Mouse (Mus musculus) c-Kit-negative CD71-positive TER-119-positive erythroid progenitor cells, embryonic 14.5 days (primary cell): Measurements from ENCODE around the gene Bahcc1.

ENCODE experiments used
- DNase-seq: peaks from one replicate; pipeline ENCODE4 v3.0.0-alpha.2; 2013; ENCODE audit warnings: low read depth, low spot score

Bahcc1 gene

DNA sequence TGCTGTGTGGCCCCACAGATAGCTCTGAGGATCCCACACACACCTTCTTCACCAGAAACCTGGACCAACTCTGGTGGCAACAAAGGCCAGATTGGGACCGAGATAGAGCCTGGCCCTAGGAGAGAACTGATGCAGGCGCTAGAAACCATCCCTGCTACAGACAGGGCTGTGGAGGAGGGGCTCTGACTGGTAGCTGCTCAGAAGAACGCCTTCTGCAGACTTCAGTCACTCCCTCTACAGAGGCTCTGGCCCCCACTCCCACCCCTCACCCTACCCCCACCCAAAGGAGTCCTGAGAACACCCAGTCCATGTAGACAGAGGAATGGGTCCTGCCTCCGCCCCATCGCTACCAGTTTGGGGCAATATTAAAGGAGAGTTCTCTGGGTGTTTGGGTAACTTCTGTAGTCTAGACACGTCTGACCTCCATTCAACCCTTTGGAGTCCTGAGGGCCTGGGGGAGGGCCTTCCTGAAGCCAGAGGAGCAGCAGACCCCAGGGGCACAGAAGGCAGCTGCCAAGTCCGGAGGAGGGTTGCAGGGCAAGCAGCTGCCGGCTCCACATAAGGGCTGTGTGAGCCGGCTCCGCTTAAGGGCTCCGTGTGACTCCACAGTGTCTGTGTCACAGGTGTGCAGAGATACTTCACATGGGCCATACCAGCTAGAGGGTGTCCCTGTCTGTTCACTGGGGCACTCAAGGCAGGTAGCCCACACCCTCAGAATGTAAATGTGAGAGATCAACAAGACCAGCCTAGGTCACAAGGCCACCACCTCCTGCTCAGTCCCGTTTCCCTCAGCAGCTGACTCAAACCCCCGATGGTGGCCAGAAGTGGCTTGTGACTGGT, 63.8 kb downstream of the Bahcc1 start:
- DNase-seq: no peak

DNA sequence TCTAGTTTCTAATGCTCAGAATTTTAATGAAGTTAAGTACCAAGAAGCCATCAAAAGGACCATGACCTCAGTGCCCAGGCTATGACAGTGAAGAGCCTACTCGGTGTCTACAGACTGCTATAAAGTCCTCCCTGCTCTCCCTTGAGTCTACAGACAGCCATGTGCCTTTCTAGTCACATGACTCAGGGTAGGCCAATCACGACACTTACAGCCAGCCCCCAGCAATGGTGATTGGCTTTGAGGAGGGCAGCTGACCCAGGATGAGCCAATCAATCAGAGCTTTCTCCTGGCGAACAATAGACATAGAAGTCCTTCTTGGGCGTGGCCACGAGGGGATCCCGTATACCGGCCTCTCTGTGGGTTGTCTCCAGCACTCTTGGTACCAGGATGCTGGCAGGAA, 65.0 kb downstream of the Bahcc1 start:
- DNase-seq: no peak

DNA sequence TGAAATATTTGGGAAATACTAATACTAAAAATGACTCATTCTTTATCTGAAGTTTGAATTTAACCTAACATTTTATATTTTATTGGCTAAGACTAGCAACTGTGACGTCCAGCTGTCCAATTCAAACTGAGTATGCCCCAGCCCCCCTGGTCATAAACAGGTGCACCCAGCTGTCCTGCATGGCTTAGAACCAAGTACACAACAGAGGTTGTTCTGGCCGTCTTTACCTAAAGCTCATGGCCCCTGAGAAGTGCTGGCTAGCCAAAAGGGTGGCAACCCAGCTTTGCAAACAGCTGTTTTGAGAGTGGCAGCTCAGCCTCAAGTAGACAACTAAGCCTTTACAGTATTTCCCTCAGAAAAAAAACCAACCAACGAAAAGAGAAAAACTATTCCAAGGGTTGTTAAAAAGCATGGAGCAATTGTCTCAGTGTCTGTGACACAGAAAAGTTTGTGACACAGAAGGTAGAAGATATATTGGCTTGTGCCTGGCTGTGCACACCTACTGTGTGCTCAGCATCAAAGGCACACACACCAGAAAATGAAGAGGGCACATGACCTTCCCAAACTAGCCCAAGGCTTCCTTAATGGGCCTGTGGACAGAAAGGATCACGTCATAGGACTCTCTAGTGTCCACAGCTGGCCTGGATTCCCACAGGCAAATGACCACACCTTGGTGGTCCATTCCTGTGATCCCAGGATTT, 65.8 kb downstream of the Bahcc1 start:
- DNase-seq: no peak

DNA sequence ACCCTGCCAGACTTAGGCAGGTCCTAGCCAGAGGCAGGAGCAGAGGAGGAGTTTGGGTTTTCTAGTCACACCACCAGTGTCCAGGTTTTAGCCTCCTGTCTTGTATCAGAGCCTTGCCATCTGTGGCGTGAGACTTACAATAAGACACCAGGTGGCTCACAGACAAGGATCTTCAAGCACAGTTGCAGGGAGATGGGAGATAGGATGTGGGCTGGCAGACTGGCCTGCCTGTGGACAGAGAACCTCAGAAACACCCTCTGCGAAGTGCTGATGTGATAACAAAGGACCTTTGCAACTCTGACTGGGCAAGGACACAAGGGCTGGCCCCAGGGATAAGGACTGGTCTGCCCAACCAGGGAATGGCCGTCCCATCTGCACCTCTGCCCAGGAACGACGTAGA, 66.7 kb downstream of the Bahcc1 start:
- DNase-seq: no peak

DNA sequence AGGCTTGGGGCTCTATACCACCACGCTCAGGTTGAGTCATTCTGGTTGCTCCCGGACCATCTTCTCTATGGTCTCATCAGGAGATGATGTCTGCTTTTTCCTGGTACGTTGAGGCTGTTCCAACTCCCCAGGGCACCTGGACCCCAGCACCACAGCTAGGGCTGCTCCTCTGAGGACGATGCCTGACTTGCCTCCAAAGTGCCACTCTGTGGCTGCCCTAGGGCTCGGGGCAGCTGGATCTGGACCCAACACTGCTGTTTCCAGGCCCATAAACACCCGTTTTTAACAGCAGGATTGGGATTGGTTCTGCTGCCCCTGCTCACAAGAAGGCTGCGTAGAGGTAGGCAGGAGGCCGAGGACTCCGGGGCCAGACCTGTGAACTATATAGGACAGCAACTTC, 70.4 kb downstream of the Bahcc1 start:
- DNase-seq: no peak

DNA sequence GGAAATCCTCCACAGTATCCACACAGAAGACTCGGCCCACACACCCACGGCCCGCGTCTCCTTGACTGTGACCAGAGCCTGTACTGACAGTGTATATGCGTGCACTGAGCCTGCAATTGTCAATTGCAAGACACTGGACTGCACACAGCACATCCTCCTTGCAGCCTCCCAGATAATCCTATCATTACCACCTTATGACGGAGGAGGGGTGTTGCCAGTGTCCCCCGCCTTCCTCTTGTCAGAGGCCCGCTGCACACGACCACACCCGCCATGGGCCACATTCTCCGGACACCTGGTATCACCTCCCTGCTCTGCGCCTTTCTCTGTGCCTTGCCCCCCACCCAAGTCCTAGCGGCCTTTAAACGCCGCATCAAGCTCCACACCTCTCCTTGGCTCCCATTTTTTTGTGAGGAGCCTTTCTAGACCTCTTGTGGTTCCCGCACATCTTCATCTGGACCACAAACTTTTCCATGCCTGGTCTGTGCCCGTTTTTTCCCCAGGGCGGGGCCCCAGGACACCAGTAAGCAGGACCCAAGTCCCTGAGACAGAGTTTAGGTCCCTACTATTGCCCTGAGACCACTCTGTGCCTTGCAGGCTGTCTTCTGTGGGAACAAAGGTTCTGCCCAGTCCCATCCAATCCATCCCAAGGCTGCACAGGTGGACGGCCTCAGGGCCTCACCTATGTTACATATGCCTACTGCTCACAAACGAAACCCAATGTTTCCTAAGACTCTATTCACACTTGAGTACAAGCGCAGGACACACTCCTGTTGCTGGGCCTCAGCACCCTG, 71.0 kb downstream of the Bahcc1 start:
- no peak for DNase-seq

DNA sequence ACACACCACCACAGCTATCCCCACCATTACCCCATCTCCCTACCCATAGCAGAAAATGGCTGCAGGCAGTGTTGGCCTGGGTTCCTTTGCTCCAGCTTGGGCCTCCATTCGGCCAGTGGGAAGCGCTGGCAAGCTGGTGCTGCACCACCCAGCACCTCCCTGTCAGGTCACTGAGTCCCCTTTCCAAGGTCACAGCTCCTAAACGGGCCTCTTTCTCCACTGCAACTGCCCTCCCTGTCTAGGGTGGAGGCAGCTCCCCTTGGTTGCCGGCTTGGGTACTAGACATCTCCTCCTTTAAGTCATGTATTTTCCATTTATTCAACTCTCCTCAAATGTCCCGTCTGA, 71.6 kb downstream of the Bahcc1 start:
- no peak for DNase-seq

DNA sequence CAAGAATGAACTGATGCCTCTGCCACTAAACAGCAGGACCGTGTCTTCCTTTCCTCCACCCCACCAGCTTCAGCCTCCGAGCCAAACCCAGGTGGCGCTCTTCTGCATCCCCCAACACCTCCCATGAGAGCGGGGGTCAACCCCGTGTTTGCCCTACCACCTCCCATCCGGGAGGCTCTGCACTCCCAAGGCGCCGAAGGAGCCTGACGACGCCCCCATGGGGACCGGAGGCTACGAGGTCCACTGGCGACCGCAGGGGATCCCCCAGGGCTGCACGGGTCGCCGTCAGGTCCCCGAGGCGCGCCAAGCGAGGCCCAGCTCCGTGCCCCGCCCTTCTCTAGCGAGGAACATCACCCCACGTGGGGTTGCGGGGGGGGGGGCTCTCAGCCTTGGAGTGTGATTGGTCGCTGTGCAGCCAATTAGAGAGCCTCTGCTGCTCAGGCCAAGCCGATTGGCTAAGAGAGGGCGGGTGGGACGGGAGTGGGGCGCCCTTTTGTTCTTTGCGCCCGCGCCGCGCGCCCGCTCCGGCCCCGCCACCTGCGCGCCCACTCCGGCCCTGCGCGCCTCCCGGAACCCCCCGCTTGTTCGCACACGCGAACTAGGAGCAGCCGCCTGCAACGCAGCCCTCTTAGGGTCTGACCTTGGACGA, 72.3 kb downstream of the Bahcc1 start:
- peak; percentile 78 for DNase-seq

DNA sequence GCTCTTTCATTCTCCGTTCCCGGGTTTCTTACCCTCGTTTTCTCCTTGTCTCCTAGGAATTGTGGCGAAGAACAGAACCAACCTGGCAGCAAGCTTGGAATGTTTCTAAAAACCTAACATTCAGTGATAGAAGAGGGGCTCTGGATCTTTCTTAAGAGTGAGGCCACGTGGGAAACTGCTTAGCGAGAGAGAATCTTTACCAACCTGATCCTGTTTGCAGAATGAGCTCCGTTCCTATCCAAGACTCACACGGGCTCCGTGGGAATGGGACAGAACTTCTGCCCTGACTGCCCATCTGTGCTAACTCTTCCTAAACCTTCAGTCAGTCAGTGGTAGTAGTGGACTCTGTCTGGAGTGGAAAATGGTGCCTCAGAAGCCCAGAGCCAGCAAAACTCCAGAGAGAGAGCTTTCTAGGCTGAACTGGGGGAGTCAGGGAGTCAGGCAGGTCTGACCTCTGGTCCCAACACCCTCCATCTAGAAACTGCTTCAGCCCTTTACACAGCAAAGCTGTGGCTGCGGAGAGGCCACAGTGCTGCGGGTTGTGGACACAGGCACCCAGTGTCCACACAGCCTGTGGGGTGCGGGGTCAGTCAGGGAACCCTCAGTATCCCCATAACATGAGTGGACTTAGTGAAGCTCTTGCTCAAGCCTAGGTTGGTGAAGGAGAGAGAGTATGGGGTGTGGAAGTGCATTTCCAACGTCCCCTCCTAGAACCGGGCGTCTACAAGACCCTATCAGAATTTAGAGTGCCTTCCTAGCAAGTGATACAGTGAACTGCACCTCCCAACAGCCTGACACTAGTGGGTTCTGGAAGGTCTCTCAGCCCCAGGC, 73.0 kb downstream of the Bahcc1 start:
- no peak for DNase-seq

DNA sequence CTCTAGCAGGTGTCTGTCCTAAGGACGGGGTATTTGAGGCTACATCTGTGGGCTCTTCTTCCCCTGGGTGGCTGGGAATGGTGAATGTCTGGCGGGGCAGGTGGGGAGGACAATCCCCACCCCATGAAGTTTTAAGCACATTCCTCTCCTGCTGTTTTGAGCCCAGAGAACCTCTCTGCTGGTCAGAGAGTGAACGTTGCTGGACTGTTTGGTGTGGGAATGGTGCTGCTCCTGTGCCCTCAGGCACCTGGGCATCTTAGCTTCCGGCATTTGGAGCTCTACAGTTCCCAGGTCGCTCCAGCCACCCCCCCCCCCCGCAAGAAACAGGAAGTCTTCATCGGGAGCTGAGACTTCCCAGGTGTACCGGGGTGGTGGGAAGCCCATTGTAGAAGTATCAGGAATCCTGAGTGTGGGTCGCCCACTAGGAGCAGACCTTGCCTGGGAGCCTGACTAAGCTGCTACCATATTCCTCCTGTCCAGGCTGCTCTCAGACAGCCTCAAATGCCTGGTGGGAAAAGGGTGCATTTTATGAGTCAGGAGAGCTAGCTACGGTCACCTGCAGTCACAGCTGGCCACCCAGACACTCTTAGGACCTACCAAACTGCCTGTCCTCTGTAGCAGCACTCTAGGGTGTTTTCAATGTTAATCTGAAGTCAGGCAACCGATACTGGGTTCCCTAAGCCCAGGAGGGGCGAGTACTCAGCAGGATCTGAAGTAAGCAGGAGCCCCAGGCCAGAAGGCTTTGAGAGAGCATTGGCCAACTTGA, 73.8 kb downstream of the Bahcc1 start:
- DNase-seq: no peak

DNA sequence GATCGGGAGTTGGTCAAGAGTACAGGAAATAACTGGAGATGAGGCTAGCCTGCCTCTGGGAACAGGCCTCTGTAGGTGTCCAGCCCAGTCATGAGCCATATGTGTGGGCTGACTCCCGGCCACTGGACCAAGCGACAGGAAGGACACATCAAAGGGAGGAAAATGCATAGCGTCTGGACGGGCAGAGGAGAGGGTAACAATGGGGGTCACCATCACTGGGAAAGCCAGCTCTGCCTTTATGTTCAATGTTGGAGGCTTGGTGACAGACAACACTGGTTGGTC, 74.3 kb downstream of the Bahcc1 start:
- DNase-seq: no peak

DNA sequence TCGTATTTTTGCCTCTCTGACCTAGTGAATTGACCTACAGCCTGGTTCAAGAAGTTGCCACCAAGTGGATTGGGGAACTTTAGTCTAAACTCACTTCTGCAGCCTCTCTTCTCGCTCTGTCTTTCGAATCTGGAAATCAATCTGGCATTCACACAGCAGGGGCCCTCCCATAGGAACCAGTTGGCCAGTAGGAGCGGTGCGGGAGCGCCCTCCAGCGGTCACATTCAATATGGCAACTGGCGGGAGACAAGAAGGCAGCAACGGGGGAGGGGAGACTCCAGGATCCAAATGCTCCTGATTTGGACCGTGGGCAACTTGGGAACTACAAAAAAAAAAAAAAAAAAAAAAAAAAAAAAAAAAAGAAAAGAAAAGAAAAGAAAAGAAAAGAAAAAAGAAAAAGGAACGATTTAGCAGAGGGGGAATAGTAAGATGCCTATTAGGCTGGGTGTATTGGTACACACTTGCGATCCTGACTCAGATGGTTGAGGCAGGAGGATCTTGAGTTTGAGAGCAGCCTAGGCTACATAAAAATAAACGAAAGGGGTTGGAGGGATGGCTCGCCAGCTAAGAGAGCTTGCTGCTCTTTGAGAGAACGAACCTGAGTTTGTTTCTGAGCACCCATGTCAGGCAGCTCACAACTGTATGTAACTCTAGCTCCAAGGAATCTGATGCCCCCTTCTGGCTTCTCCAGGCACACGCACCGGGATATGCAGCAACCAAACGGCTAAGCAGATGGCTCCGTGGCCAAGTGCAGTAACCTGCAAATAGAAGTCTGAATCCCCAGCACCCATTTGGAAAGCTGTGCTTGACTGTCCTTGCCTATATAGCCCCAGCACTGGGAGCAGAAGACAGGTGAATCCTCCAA, 75.1 kb downstream of the Bahcc1 start:
- peak; percentile 58 for DNase-seq

DNA sequence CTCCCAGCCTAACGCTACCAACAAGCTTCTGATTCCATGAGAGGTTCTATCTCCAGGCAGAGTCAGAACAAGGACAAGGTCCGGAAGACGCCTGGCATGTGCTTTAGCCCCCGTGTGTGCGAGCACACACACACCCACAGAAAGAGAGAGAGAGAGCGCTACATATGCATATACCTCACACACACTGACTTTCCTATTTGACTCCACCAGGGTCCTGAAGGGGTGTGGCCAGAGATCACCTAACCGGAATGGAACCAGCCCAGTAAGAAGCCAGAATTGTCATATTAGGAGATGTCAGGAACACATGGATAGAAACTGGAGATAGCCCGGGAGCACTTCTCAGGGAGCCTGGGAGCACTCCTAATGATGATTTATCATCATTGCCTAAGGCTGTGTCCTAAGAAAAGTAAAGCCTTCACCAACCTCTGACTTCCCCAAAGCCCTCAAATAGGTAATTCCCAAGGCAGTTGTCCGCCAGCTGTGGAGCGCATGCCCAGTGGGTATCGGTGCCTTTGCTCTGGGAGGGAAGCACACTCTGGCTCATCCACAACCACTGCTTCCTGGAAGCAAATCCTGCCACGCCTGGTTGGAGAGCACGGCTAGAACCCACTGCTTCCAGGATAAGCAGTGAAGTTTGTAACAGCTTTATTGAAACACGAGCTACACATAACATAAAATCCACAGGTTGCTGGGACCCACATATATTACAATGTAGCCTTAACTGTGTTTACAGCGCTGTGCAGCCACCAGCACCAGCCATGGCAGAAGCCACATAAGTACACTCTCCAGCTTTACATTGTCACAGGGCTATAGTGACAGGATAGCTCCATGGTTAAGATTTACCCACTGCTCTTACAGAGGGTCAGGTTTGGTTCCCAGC, 75.9 kb downstream of the Bahcc1 start:
- DNase-seq: no peak

DNA sequence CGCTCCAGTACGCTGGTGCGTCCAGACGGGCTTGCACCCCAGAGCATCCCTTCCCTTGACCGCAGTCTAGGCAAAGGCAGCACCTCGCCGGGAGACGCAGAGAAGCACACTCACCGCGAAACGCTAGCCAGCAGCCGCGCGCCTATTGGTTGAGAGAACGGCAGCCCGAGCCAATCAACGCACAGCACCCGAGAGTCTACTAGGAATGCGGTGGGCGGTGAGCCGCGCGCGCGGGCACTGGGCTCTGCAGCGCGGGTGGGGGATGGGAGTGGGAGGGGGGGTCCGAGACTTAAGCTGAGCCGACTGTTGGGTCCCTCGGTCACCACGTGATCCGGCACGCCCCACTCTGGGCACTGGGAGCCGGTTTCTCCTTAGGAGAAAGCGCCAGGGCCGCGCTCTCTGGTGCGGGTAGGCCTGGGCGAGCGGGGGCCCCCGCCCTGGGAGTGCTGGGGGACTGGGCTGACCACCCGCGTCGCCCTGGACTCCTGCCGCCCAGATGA, 78.1 kb downstream of the Bahcc1 start:
- DNase-seq: peak; percentile 55

DNA sequence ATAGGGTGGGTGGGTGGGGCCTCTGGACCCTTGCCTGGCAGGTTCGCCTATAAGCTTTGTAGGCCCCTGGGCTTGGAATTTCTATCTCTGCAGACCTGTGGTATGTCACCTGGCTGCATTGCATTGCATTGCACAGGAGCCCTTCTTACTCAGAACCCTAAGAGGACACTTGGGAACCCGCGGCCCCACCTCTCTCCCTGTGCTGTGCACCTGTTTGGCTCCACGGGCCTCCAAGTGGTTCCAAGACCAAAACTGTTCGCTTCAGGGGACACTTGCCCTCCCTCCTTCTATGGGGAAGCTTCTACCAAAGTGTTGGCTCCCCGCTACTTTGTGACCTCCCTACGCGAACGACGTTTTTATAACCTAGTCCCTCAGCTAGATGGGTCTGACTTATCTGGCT, 78.8 kb downstream of the Bahcc1 start:
- DNase-seq: no peak

DNA sequence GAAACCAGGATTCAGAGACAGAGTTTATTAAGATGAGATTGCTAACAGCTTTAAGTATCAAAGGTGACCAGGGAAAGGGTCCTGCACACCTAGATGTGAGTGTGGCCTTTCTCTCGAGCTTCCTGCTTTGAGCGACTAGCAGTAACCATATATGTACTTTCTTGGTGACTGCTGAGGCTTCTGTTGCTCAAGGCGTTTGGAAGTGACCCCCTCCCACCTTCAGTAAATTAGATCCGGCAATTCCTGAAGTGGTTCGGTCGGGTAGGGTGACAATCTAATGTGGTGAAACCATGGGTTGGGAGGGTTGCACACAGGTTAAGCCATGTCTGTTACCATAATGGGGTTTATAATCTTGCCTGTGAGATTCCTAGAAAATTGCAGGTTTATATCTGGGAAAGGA, 79.3 kb downstream of the Bahcc1 start:
- no peak for DNase-seq

DNA sequence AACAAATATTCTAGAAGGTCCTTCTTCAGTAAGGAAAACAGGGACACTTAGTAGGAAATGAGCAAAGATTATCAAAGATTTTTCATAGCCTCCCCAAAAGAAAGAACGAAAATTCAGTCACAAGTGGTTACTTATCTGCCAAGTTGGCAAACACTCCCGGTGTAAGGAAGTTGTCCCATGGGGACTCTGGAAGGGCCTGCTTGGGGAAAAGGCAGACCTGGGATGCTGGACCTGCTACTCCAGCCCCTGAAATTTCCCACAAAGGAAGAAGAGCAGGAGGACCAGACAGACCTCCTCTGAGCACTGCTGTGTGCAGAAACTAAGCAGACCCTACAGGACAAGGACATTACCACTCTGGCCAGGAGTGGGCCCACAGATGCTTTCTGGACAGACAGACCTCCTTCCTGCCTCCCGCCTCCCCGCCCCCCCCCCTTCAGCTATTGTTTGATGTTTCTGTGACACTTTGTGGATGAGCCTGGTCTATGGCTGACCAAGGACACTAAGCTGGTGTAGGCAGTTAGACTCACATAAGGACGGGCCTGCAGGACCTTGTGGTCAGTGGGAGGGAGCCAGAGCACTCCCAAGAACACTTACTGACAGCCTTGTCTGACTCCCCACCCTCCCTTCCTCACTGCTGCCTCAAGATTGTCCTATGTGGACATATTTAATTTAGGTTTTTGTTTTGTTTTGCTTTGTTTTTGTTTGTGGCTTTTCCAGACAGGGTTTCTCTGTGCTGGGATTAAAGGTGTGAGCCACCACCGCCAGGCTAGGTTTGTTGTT, 81.3 kb downstream of the Bahcc1 start:
- no peak for DNase-seq
